8 mouse cellular contexts compared by ENCODE assay signal in the genomic region with DNA sequence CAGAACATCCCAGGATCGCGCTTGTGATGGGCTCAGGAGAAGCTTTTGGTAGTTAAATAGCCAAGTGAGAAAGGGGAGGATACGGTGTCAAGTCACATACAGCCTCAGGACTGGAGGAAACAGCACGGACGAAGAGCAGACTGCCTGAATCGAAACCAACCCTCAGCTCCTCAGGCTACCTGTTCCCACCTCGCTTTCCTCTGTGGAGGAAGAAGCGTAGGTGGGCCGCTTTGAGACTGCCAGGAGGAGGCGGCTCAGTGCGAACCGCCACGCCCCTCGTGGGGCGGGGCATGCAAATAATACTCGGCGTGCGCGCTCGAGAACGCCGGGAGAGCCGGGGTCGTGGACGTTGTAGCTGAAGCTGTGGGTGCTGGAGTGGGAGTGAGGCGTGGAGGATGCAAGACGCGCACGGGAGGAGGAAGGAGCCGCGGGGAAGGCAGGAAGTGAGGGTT. TPM values are rescaled to one million over a fixed set of nuclear protein-coding genes. Genes with fewer than 3 reads are reported as not detected.
DNase-seq lines count a peak whose midpoint lies in the region; ATAC-seq and TF ChIP-seq lines count a peak whose summit lies in the region.
"Not testable (repeated sequence)": the region's sequence is repeated elsewhere in the genome, so short reads cannot be mapped to it uniquely, and the experiment has no call there.

No protein-coding gene starts in this region.

- TF ChIP-seq CTCF in heart, adult 2 months (IDR thresholded peaks at IDR 0.05); kidney, adult 2 months (conservative IDR thresholded peaks at IDR 0.05; ENCODE audit: insufficient read depth, insufficient read length, low read depth, low read length); spleen, adult 2 months (IDR thresholded peaks at IDR 0.05; ENCODE audit: extremely low read depth, insufficient read depth, insufficient read length, insufficient replicate concordance): not testable (repeated sequence)

- peak; percentile 81 for DNase-seq in 3T3-L1 (ENCODE audit: low read depth, low spot score)
- DNase-seq in adrenal gland, postnatal 36 days: peak; percentile 84 to 92
- peak; percentile 85 to 86 for DNase-seq in heart, adult 2 months
- peak; percentile 85 for DNase-seq in kidney, adult 2 months
- DNase-seq in spleen, adult 2 months (ENCODE audit: low read depth in 1 of 2, low spot score in 2 of 2): peak; percentile 75 to 83

- not testable (repeated sequence) for H3K27ac ChIP-seq in embryonic facial prominence, embryonic 13.5 days; kidney, adult 2 months (ENCODE audit: insufficient read depth, low read depth, low read length); limb, embryonic 13.5 days; spleen, adult 2 months (ENCODE audit: insufficient read depth, low read length)
- peak overlapping the region; percentile 48 for H3K27ac ChIP-seq in heart, adult 2 months
- H3K27ac ChIP-seq in midbrain, embryonic 15.5 days: peak overlapping the region; percentile 60

- not testable (repeated sequence) for TF ChIP-seq EP300 in heart, adult 2 months (IDR thresholded peaks at IDR 0.05; ENCODE audit: insufficient read depth, low read depth, low read length)

- H3K4me1 ChIP-seq in embryonic facial prominence, embryonic 13.5 days; heart, adult 2 months (ENCODE audit: control insufficient read depth, insufficient read depth, low read length); kidney, adult 2 months (ENCODE audit: control insufficient read depth, insufficient read depth, low read length); limb, embryonic 13.5 days; midbrain, embryonic 15.5 days; spleen, adult 2 months (ENCODE audit: control insufficient read depth, insufficient read depth, insufficient read length): not testable (repeated sequence)

- under 1% methylated on average over 25 of the region's 31 CpGs for WGBS in embryonic facial prominence, embryonic 13.5 days
- WGBS in heart, adult 2 months: under 1% methylated on average over 25 of the region's 31 CpGs
- under 1% methylated on average over 25 of the region's 31 CpGs for WGBS in kidney, adult 2 months
- WGBS in limb, embryonic 13.5 days: 0% methylated on average over 25 of the region's 31 CpGs
- WGBS in midbrain, embryonic 15.5 days: 0% methylated on average over 27 of the region's 31 CpGs
- WGBS in spleen, adult 2 months: under 1% methylated on average over 25 of the region's 31 CpGs

- peak overlapping the region; percentile 64 for H3K4me2 ChIP-seq in embryonic facial prominence, embryonic 13.5 days
- peak overlapping the region; percentile 66 for H3K4me2 ChIP-seq in limb, embryonic 13.5 days (replicated peaks)
- peak overlapping the region; percentile 77 for H3K4me2 ChIP-seq in midbrain, embryonic 15.5 days

- peaks cover 29% of the 10 kb centered on the region for H3K27me3 ChIP-seq in embryonic facial prominence, embryonic 13.5 days
- H3K27me3 ChIP-seq in heart, adult 2 months (ENCODE audit: control insufficient read depth, insufficient read depth, low read length); kidney, adult 2 months (replicated peaks; ENCODE audit: control insufficient read depth, insufficient read depth, low read length); spleen, adult 2 months (ENCODE audit: control insufficient read depth, insufficient read depth, low read length): not testable (repeated sequence)
- H3K27me3 ChIP-seq in limb, embryonic 13.5 days: peaks cover 32% of the 10 kb centered on the region
- H3K27me3 ChIP-seq in midbrain, embryonic 15.5 days (replicated peaks): peaks cover 11% of the 10 kb centered on the region

- peak overlapping the region; percentile 47 for H3K4me3 ChIP-seq in embryonic facial prominence, embryonic 13.5 days
- peak overlapping the region; percentile 65 for H3K4me3 ChIP-seq in heart, adult 2 months
- peak overlapping the region; percentile 56 for H3K4me3 ChIP-seq in kidney, adult 2 months (ENCODE audit: insufficient read depth, low read depth, low read length)
- peak overlapping the region; percentile 45 for H3K4me3 ChIP-seq in limb, embryonic 13.5 days
- H3K4me3 ChIP-seq in midbrain, embryonic 15.5 days: peak overlapping the region; percentile 50
- H3K4me3 ChIP-seq in spleen, adult 2 months (ENCODE audit: extremely low read depth, insufficient read depth, insufficient read length): peak overlapping the region; percentile 69

- not testable (repeated sequence) for H3K9me3 ChIP-seq in embryonic facial prominence, embryonic 13.5 days; limb, embryonic 13.5 days; midbrain, embryonic 15.5 days

- H3K79me2 ChIP-seq in heart, adult 2 months (replicated peaks; ENCODE audit: control insufficient read depth, insufficient read depth, low read length): not testable (repeated sequence)

- peak overlapping the region; percentile 60; the same call in 1 of the 2 replicates for H3K9ac ChIP-seq in embryonic facial prominence, embryonic 13.5 days
- H3K9ac ChIP-seq in heart, adult 2 months (ENCODE audit: low read depth, low read length): peak overlapping the region; percentile 23
- peak overlapping the region; percentile 48 for H3K9ac ChIP-seq in limb, embryonic 13.5 days
- H3K9ac ChIP-seq in midbrain, embryonic 15.5 days: peak overlapping the region; percentile 40

- intact Hi-C loops in heart, adult 2 months (cut with DNase I): not testable (repeated sequence)

- H3K36me3 ChIP-seq in embryonic facial prominence, embryonic 13.5 days; heart, adult 2 months (ENCODE audit: control insufficient read depth, insufficient read depth, low read length); kidney, adult 2 months (ENCODE audit: control insufficient read depth, insufficient read depth, low read length); limb, embryonic 13.5 days; midbrain, embryonic 15.5 days (replicated peaks); spleen, adult 2 months (ENCODE audit: control insufficient read depth, insufficient read depth, low read length): not testable (repeated sequence)

- TF ChIP-seq POLR2A in heart, adult 2 months (IDR thresholded peaks at IDR 0.05; ENCODE audit: insufficient read depth, low read depth, low read length); kidney, adult 2 months (IDR thresholded peaks at IDR 0.05; ENCODE audit: low read depth, low read length); spleen, adult 2 months (IDR thresholded peaks at IDR 0.05; ENCODE audit: low read depth, low read length): not testable (repeated sequence)

- ATAC-seq in embryonic facial prominence, embryonic 13.5 days (ENCODE audit: insufficient number of reproducible peaks, insufficient read depth, low FRiP score, low TSS enrichment, low read depth): peak; percentile 84
- peak; percentile 89 for ATAC-seq in limb, embryonic 13.5 days (ENCODE audit: low FRiP score, low read depth)
- ATAC-seq in midbrain, embryonic 15.5 days (replicated peaks): peak; percentile 92

RNA-seq across cellular contexts. Expression of gene Mreg, which starts 13.6 kb away (rescaled TPM):
- total RNA-seq in adrenal gland, postnatal 36 days (2021): 1 to 10 TPM; 1.2 to 1.8 TPM
- polyA plus RNA-seq in embryonic facial prominence, embryonic 13.5 days (2015; fragmentation: Nextera tagmentation; extraction: Ambion mirVana): 3.9 and 4.2 TPM in 2 replicates
- total RNA-seq in heart, adult 2 months (2021): 10 to 100 TPM; 31.1 to 34.8 TPM
- polyA plus RNA-seq in heart, adult 2 months (2012; rRNA removed): 14.9 and 18.3 TPM in 2 replicates
- polyA plus RNA-seq in kidney, adult 2 months (2012; rRNA removed): 2.3 and 3.2 TPM in 2 replicates
- 1.8 and 2.2 TPM in 2 replicates for polyA plus RNA-seq in limb, embryonic 13.5 days (2015; fragmentation: Nextera tagmentation; extraction: Ambion mirVana)
- 1.7 and 2.2 TPM in 2 replicates for polyA plus RNA-seq in midbrain, embryonic 15.5 days (2015; fragmentation: Nextera tagmentation; extraction: Ambion mirVana)
- polyA plus RNA-seq in spleen, adult 2 months (2012; rRNA removed): 5.6 and 8.6 TPM in 2 replicates

RNA-seq across cellular contexts. Expression of gene Pecr, which starts 58.4 kb away (rescaled TPM):
- 10 to 100 TPM; 21.8 to 28.2 TPM for total RNA-seq in adrenal gland, postnatal 36 days (2021)
- polyA plus RNA-seq in embryonic facial prominence, embryonic 13.5 days (2015; fragmentation: Nextera tagmentation; extraction: Ambion mirVana): 36.2 and 43.1 TPM in 2 replicates
- total RNA-seq in heart, adult 2 months (2021): 10 to 100 TPM in 1 of 2 experiments, 1 to 10 TPM in 1; 8.7 to 10.0 TPM
- 10.9 and 13.5 TPM in 2 replicates for polyA plus RNA-seq in heart, adult 2 months (2012; rRNA removed)
- polyA plus RNA-seq in kidney, adult 2 months (2012; rRNA removed): 215 and 254 TPM in 2 replicates
- polyA plus RNA-seq in limb, embryonic 13.5 days (2015; fragmentation: Nextera tagmentation; extraction: Ambion mirVana): 35.8 and 37.5 TPM in 2 replicates
- 5.7 and 5.8 TPM in 2 replicates for polyA plus RNA-seq in midbrain, embryonic 15.5 days (2015; fragmentation: Nextera tagmentation; extraction: Ambion mirVana)
- polyA plus RNA-seq in spleen, adult 2 months (2012; rRNA removed): 2.0 and 2.8 TPM in 2 replicates

RNA-seq across cellular contexts. Expression of gene Tmem169, which starts 58.4 kb away (rescaled TPM):
- under 1 TPM; 0.16 to 0.53 TPM for total RNA-seq in adrenal gland, postnatal 36 days (2021)
- polyA plus RNA-seq in embryonic facial prominence, embryonic 13.5 days (2015; fragmentation: Nextera tagmentation; extraction: Ambion mirVana): 3.5 and 4.8 TPM in 2 replicates
- under 1 TPM in 1 of 2 experiments, not detected in 1; 0.16 TPM for total RNA-seq in heart, adult 2 months (2021)
- polyA plus RNA-seq in heart, adult 2 months (2012; rRNA removed): 0.04 and 0.06 TPM in 2 replicates
- polyA plus RNA-seq in kidney, adult 2 months (2012; rRNA removed): 4.2 and 5.9 TPM in 2 replicates
- polyA plus RNA-seq in limb, embryonic 13.5 days (2015; fragmentation: Nextera tagmentation; extraction: Ambion mirVana): 6.3 and 7.2 TPM in 2 replicates
- polyA plus RNA-seq in midbrain, embryonic 15.5 days (2015; fragmentation: Nextera tagmentation; extraction: Ambion mirVana): 37.8 and 41.1 TPM in 2 replicates
- polyA plus RNA-seq in spleen, adult 2 months (2012; rRNA removed): 0.02 TPM in 1 of 2 replicates, not detected in the other
